Mouse (Mus musculus): Measurements from ENCODE around the gene A730049H05Rik. TPM values are rescaled to one million over a fixed set of nuclear protein-coding genes. Genes with fewer than 3 reads are reported as not detected.

The A730049H05Rik gene
- polyA plus RNA-seq, 1 experiment from 2014 or later = not detected

DNA sequence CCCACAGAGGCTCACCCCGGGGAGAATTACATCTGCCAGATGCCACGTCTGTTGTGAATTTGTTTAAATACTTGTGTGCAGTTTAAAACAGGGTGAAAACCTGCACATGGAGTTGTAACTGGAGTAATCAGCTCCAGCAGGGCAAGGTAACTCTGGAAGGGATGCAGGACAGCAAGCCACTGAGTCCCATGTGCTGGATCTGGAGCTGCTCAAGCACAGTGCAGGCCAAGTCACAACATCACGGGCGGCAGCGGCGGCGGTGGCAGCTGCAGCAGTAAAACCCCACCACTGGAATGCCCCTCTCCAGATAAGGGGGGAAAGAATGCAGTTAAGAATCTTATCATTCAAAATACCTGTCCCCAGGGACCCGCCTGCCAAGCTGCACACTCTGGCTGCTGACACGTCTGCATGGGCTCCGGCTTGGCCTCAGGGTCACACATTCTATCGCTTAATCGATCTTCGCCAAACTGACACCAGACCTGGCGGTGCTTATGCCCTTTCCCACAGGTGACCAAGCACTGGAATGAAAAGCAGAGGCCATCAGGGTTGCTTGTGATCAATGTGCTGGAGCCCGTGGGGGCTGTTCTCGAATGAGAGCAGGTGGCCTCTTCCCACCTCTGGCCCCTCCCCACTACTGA is 53.4 kb downstream of the A730049H05Rik start:
- Histone ChIP-seq H3K9me3 (no peaks in the 10 kb centered on the region), H3K4me1 (peaks cover 9% of the 10 kb centered on the region; the same call in 1 of the 2 replicates), H3K9ac (no peak overlapping the region), H3K36me3 (no peaks in the 10 kb centered on the region), H3K4me3 (no peak overlapping the region), H3K27ac (no peak overlapping the region), H3K27me3 (replicated peaks) (no peaks in the 10 kb centered on the region), H3K4me2 (replicated peaks) (no peak overlapping the region)
- WGBS = 65% methylated on average over 16 of the region's 16 CpGs
- no peak for ATAC-seq (ENCODE audit: low FRiP score, low read depth)

DNA sequence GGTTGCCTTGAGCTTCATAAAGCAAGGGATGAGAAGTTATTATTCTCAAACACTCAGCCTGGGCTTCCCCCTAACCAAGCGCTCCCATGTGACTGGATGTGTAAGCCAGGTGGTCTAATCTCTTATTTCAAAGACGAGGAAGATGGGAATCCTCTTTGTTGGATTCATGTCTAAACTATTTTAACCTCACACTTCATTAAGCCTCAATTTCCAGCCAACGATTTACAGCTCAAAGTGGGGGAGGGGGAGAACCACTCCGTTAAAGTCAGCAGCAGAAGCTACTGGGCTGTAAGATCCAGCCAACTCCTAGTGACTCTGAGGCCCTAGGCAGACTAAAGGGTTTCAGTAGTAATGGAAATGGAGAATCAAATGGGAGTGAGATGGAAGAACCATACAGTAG is 55.5 kb downstream of the A730049H05Rik start:
- no peak overlapping the region for H3K9ac ChIP-seq
- no peaks in the 10 kb centered on the region for H3K27me3 ChIP-seq (replicated peaks)
- WGBS = 39% methylated on average over 4 of the region's 4 CpGs
- H3K4me3 ChIP-seq = no peak overlapping the region
- no peaks in the 10 kb centered on the region for H3K36me3 ChIP-seq
- no peak for ATAC-seq (ENCODE audit: low FRiP score, low read depth)
- no peaks in the 10 kb centered on the region for H3K9me3 ChIP-seq
- peaks cover 9% of the 10 kb centered on the region; the same call in 1 of the 2 replicates for H3K4me1 ChIP-seq
- H3K27ac ChIP-seq = no peak overlapping the region
- no peak overlapping the region for H3K4me2 ChIP-seq (replicated peaks)

DNA sequence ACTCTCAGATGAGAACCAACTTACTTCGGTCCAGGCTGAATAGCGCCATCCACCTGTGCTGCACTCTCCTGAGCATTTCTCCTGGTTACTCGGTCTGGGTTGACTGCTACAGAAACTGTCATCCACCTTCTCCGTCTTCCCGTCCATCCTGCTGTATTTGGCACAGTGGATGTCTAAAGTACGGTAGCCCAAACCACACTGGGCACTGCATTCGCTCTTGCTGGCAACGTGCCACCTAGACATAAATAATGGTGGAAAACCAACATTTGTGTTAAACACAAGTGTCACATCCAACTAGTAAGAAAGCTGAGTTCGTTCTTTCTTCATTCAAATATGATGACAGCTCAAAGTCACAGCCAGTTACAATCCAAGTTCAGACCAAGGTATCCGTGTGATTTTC is 56.5 kb downstream of the A730049H05Rik start:
- Histone ChIP-seq H3K4me3 (no peak overlapping the region), H3K27me3 (replicated peaks) (no peaks in the 10 kb centered on the region), H3K9me3 (no peaks in the 10 kb centered on the region), H3K9ac (no peak overlapping the region), H3K4me2 (replicated peaks) (no peak overlapping the region), H3K27ac (no peak overlapping the region), H3K4me1 (peaks cover 9% of the 10 kb centered on the region; the same call in 1 of the 2 replicates), H3K36me3 (no peaks in the 10 kb centered on the region)
- WGBS = 82% methylated on average over 10 of the region's 10 CpGs
- ATAC-seq (ENCODE audit: low FRiP score, low read depth) = no peak

DNA sequence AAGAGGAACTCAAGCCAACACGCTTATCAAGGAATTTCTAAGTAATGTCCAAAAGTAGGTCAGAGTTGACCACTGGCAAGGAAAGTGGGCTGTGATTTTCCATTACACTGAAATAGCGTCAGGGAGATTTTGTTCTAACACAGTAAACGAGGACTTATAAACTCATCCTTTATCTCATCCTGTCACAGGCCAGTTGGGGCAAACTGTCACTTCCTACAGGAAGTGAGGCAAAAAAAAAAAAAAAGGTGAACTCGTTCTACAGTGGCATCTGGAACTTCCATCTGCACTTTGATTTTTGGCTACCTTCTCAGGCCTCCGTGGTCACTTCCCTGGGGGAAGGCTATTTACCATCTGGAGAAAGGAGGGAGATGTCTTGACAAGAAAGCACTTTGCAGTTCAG is 58.6 kb downstream of the A730049H05Rik start:
- 70% methylated on average over 5 of the region's 5 CpGs for WGBS
- no peak overlapping the region for H3K4me3 ChIP-seq
- no peak overlapping the region for H3K9ac ChIP-seq
- H3K4me1 ChIP-seq = 0 out of 2 replicates have a peak, but pooled peaks cover 4% of the 10 kb centered on the region
- H3K9me3 ChIP-seq = no peaks in the 10 kb centered on the region
- no peaks in the 10 kb centered on the region for H3K36me3 ChIP-seq
- no peak overlapping the region for H3K27ac ChIP-seq
- ATAC-seq (ENCODE audit: low FRiP score, low read depth) = no peak
- H3K4me2 ChIP-seq (replicated peaks) = no peak overlapping the region
- H3K27me3 ChIP-seq (replicated peaks) = no peaks in the 10 kb centered on the region

DNA sequence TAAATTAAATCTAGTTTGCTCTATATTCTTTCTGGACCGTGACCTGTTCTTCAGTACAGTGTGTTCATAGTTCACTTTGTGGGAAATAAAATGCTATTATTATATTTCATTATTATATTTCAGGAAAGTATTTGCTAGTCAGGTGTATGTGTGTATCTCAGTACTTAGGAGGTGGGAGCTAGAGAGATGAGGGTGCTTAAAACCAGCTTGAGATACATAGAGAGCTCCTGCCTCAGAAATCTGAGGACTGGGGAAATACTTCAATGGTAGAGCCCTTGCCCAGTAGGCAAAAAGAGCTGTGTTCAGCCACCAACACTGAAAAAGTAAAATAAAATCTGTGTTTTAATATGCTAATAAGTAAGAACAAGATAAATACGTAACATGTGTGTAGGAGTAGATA is 59.1 kb downstream of the A730049H05Rik start:
- Histone ChIP-seq H3K4me2 (replicated peaks) (no peak overlapping the region), H3K27ac (no peak overlapping the region), H3K9me3 (no peaks in the 10 kb centered on the region), H3K36me3 (no peaks in the 10 kb centered on the region), H3K4me3 (no peak overlapping the region), H3K27me3 (replicated peaks) (no peaks in the 10 kb centered on the region), H3K4me1 (no peaks in the 10 kb centered on the region), H3K9ac (no peak overlapping the region)
- 95% methylated on average over 2 of the region's 2 CpGs for WGBS
- ATAC-seq (ENCODE audit: low FRiP score, low read depth) = no peak

DNA sequence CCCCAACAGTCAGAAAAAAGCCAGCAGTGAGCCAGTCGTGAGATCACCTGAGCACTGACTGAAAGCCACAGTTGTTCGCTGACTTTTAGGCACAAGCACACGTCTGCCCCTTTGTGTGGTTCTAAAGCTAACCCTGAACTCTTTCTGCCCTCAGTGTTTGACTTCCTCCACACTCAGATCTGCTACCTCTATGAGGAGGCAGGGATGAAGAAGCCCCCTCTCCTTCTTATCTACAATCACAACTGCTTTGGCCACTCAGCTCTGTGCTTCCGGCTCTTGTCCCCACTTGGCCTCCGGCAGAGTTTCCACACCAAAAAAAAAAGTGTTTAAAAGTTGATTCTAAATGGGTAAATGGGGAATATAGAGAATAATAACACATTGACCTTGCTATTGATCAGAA is 59.8 kb downstream of the A730049H05Rik start:
- Histone ChIP-seq H3K4me1 (no peaks in the 10 kb centered on the region), H3K9me3 (no peaks in the 10 kb centered on the region), H3K4me2 (replicated peaks) (no peak overlapping the region), H3K27ac (no peak overlapping the region), H3K9ac (no peak overlapping the region), H3K4me3 (no peak overlapping the region), H3K27me3 (replicated peaks) (no peaks in the 10 kb centered on the region), H3K36me3 (no peaks in the 10 kb centered on the region)
- no peak for ATAC-seq (ENCODE audit: low FRiP score, low read depth)
- 85% methylated on average over 5 of the region's 5 CpGs for WGBS

DNA sequence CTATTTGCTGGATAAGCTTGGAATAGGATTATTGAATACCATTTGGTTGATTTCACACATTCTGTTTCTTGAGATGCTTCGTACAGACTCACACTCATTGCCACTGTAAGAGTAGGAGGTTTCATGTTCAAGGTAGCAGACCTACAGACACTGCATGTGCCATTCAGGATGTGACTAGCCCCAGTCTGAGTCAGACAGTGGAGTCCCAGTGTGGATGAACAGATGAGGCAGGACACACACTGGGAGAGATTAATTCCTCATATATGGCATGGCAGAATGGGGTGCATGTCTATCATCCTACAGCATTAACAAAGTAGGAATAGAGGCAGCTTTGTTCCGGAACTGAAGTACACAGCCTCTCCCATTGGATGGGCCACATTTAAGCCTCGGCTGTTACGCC is 61.0 kb downstream of the A730049H05Rik start:
- WGBS = 93% methylated on average over 4 of the region's 4 CpGs
- Histone ChIP-seq H3K36me3 (no peaks in the 10 kb centered on the region), H3K4me1 (no peaks in the 10 kb centered on the region), H3K4me3 (no peak overlapping the region), H3K27me3 (replicated peaks) (no peaks in the 10 kb centered on the region), H3K9ac (no peak overlapping the region), H3K9me3 (no peaks in the 10 kb centered on the region), H3K4me2 (replicated peaks) (no peak overlapping the region), H3K27ac (no peak overlapping the region)
- ATAC-seq (ENCODE audit: low FRiP score, low read depth) = no peak

DNA sequence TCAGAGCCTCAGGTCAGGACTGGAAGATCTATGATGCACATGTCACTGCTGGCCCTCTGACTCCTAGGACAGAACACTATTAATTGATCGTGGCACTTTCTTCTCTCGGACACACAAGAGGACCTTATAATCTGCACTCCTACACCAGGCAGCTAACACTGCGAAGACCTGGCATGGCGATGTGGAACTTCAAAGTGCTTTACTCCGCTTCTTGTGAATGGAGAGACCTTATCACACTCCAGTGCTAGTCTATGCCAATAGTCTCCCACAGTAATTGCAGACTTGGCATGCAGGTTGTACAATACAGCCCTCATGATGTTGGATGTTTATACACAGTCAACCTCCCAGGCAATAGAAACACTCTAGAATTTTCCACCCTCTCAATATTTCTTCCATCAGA is 62.5 kb downstream of the A730049H05Rik start:
- H3K9ac ChIP-seq = no peak overlapping the region
- H3K4me2 ChIP-seq (replicated peaks) = no peak overlapping the region
- H3K4me3 ChIP-seq = no peak overlapping the region
- no peaks in the 10 kb centered on the region for H3K9me3 ChIP-seq
- no peaks in the 10 kb centered on the region for H3K4me1 ChIP-seq
- no peak for ATAC-seq (ENCODE audit: low FRiP score, low read depth)
- no peak overlapping the region for H3K27ac ChIP-seq
- H3K36me3 ChIP-seq = no peaks in the 10 kb centered on the region
- 91% methylated on average over 5 of the region's 5 CpGs for WGBS
- H3K27me3 ChIP-seq (replicated peaks) = no peaks in the 10 kb centered on the region

DNA sequence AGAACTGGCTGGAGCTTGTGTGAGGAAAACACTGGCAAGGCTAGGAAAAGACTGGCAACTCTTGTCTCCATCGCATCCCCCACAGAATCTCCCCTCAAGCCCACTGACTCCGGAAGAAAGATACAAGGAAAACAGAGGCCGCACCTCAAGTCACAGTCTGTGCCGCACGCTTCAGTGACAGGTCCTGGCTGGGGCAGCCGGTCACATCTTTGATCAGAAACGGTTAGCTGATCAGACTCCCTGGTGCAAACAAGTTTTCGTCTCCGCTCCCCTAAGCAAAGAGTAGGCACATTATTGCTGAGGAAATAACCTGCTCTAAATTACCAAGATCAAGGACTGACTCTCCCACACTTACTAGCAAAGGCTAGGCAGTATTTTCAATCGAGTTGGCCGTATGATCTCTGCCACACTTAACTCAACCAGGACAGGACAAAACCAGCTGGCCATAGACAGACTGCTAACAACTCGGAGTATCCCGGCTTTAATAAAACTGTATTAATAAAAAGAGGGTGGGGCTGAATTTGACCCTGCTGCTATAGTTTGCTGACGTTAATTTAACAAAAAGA is 63.5 kb downstream of the A730049H05Rik start:
- no peak overlapping the region for H3K9ac ChIP-seq
- ATAC-seq (ENCODE audit: low FRiP score, low read depth) = no peak
- no peak overlapping the region for H3K27ac ChIP-seq
- no peaks in the 10 kb centered on the region for H3K4me1 ChIP-seq
- no peak overlapping the region for H3K4me2 ChIP-seq (replicated peaks)
- no peaks in the 10 kb centered on the region for H3K9me3 ChIP-seq
- no peak overlapping the region for H3K4me3 ChIP-seq
- H3K36me3 ChIP-seq = no peaks in the 10 kb centered on the region
- 80% methylated on average over 14 of the region's 14 CpGs for WGBS
- H3K27me3 ChIP-seq (replicated peaks) = no peaks in the 10 kb centered on the region

DNA sequence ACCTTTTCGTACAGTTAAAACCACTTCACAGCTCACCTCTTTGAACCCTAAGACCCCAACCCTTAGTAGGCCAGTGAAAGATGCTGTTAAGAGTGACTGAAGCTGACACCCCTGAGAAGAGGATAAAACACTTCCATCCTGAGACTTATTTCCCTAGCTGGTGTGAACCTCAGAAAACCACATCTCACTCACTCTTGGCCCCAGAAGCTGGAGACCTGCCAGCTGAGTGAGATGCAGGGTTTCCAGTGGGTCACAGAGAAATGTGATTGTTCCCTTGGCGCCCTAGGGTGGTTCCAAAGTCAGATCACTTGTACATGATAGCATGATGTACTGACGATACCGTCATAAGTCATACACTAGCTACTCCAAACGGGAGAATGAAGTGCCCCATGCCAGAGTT is 66.2 kb downstream of the A730049H05Rik start:
- no peak overlapping the region for H3K27ac ChIP-seq
- H3K27me3 ChIP-seq (replicated peaks) = no peaks in the 10 kb centered on the region
- no peak overlapping the region for H3K4me3 ChIP-seq
- H3K4me2 ChIP-seq (replicated peaks) = no peak overlapping the region
- ATAC-seq (ENCODE audit: low FRiP score, low read depth) = no peak
- no peaks in the 10 kb centered on the region for H3K9me3 ChIP-seq
- H3K36me3 ChIP-seq = no peaks in the 10 kb centered on the region
- no peak overlapping the region for H3K9ac ChIP-seq
- H3K4me1 ChIP-seq = no peaks in the 10 kb centered on the region
- WGBS = 87% methylated on average over 5 of the region's 5 CpGs

DNA sequence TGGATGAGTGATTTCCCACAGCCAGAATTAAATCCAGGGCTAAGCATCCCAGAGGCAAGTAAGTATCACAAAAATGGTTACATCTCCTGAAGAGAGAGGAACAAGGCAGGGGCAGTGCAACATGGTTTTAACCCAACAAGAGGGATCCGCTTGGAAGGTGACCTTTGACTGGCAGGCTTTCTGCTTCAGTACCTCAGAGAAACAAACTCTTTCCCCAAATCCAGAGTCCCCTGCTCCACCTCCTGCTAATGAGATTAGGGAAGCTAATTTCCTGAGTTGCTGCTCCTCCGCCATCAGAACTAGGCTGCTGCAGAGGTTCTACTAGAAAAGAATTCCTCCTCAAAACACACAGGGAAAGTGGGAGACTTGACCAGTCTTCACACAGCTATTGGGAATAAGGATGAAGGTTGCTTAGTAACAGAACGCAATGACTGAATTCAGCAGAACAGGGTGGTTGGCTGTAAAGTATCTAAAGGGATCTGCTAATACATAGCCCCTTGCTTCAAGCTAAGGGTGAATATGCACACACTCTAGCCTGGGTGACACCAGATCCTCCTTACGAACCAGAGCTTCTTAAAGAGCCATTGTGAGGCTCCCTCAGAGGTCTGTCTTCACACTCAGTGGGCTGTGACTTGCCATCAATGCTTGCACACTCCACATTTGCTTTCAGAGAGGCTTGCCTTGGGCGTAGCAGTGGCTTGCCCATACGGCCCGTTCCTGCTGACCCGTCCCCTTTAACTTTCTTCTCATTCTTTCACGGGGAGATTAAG is 67.0 kb downstream of the A730049H05Rik start:
- no peaks in the 10 kb centered on the region for H3K4me1 ChIP-seq
- no peak overlapping the region for H3K4me2 ChIP-seq (replicated peaks)
- H3K27me3 ChIP-seq (replicated peaks) = no peaks in the 10 kb centered on the region
- no peak overlapping the region for H3K9ac ChIP-seq
- H3K27ac ChIP-seq = no peak overlapping the region
- WGBS = 65% methylated on average over 9 of the region's 9 CpGs
- no peaks in the 10 kb centered on the region for H3K36me3 ChIP-seq
- H3K4me3 ChIP-seq = no peak overlapping the region
- no peak for ATAC-seq (ENCODE audit: low FRiP score, low read depth)
- no peaks in the 10 kb centered on the region for H3K9me3 ChIP-seq

DNA sequence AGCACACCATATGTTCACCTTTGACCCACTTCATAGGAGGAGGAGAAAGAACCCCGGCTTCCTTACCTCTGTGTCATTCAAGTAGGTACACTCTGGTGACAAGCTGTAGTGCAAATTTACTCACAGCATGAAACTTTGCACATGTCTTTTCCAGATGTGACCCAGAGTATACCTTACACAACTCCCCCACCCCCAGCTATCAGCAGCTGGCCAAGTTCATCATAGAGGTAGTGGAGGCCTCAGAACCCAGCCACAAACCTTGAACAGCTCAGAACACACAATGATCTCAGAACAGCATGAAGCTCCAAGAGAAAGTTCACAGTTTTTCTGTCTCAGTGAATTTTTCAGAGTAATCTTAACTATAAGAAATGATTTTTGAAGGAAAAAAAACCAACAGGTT is 75.3 kb downstream of the A730049H05Rik start:
- Histone ChIP-seq H3K36me3 (no peaks in the 10 kb centered on the region; the same call in 1 of the 2 replicates), H3K27ac (no peak overlapping the region), H3K9me3 (no peaks in the 10 kb centered on the region), H3K4me1 (no peaks in the 10 kb centered on the region), H3K4me3 (no peak overlapping the region), H3K4me2 (replicated peaks) (no peak overlapping the region), H3K27me3 (replicated peaks) (no peaks in the 10 kb centered on the region), H3K9ac (no peak overlapping the region)
- ATAC-seq (ENCODE audit: low FRiP score, low read depth) = no peak
- WGBS = 62% methylated on average over 1 of the region's 1 CpGs
